Mouse (Mus musculus) heart, postnatal 0 days (tissue): ENCODE measurements at regions not wholly inside any gene's neighbourhood (a gene's known extent, or its start where the extent isn't known, plus 50 kb on each side); places are given as distances from the start of the nearest gene placed in this dataset.

Source experiments
- ATAC-seq: fragments of 200-750 bp; cut with Nextera tagmentation; 2 replicates; pipeline ENCODE4 v1.8.0; 2017; ENCODE audit warnings: low read depth, moderate number of reproducible peaks, moderate library complexity; ENCODE audit not compliant: insufficient read depth
- DNase-seq: peaks from one replicate; pipeline ENCODE4 v3.0.0-alpha.2; 2016; ENCODE audit warnings: low spot score
- H3K27ac ChIP-seq: fragments of 300-500 bp; sonication (generic); 2 replicates; pipeline ENCODE4 v1.5.1; 2014; ENCODE audit warnings: low read depth, mild to moderate bottlenecking
- H3K27me3 ChIP-seq: fragments of 300-500 bp; sonication (generic); 2 replicates; pipeline ENCODE4 v1.6.1; 2014; ENCODE audit warnings: low read length, mixed read lengths; ENCODE audit not compliant: control insufficient read depth, insufficient read depth
- H3K36me3 ChIP-seq: fragments of 300-500 bp; sonication (generic); replicated peaks from 2 replicates; pipeline ENCODE4 v1.6.1; 2014; ENCODE audit warnings: low read length, mixed read lengths; ENCODE audit not compliant: control insufficient read depth, insufficient read depth
- H3K4me1 ChIP-seq: fragments of 300-500 bp; sonication (generic); 2 replicates; pipeline ENCODE4 v1.6.1; 2014; ENCODE audit warnings: antibody characterized with exemption; ENCODE audit not compliant: control insufficient read depth, insufficient read depth
- H3K4me2 ChIP-seq: fragments of 300-500 bp; sonication (generic); 2 replicates; pipeline ENCODE4 v1.6.1; 2014; ENCODE audit warnings: low read depth, mild to moderate bottlenecking, low read length, moderate library complexity
- H3K4me3 ChIP-seq: fragments of 300-500 bp; sonication (generic); 2 replicates; pipeline ENCODE4 v1.5.1; 2014; ENCODE audit warnings: low read depth, low read length
- H3K9ac ChIP-seq: fragments of 300-500 bp; sonication (generic); replicated peaks from 2 replicates; pipeline ENCODE4 v1.6.1; 2014; ENCODE audit warnings: low read depth, low read length, mixed read lengths
- H3K9me3 ChIP-seq: fragments of 300-500 bp; sonication (generic); replicated peaks from 2 replicates; pipeline ENCODE4 v1.6.1; 2016; ENCODE audit warnings: low read length; ENCODE audit not compliant: control insufficient read depth
- CTCF ChIP-seq: IDR thresholded peaks from 2 replicates; pipeline ENCODE4 v1.5.1; 2016; ENCODE audit warnings: antibody characterized with exemption, control low read depth, low read depth
- EP300 ChIP-seq: IDR thresholded peaks from 2 replicates; pipeline ENCODE4 v1.6.1; 2016; ENCODE audit warnings: antibody characterized with exemption, low read depth
- WGBS: fragments of 180-500 bp; shearing (Covaris S2); extraction: QIAGEN DNeasy Blood & Tissue Kit; methylation state at CpG from one replicate; pipeline ENCODE4 v1.1.7; 2014; 5-methylcytosine and 5-hydroxymethylcytosine counted together

GRCm38 (mm10) chr13:83132671-83133638 lies 370.9 kb upstream of the Mef2c start:
- Histone ChIP-seq H3K9me3 (no peaks in the 10 kb centered on the region), H3K4me2 (no peak overlapping the region), H3K4me3 (no peak overlapping the region), H3K36me3 (no peaks in the 10 kb centered on the region), H3K27ac (no peak overlapping the region), H3K27me3 (no peaks in the 10 kb centered on the region), H3K9ac (no peak overlapping the region), H3K4me1 (no peaks in the 10 kb centered on the region)
- ATAC-seq (no peak), DNase-seq (no peak)
- WGBS: 85% methylated on average over 7 of the region's 7 CpGs
- no peak for TF ChIP-seq CTCF
- no peak for TF ChIP-seq EP300

- Histone ChIP-seq H3K27ac (no peak overlapping the region), H3K4me3 (no peak overlapping the region), H3K36me3 (no peaks in the 10 kb centered on the region), H3K9me3 (no peaks in the 10 kb centered on the region), H3K4me1 (no peaks in the 10 kb centered on the region), H3K9ac (no peak overlapping the region), H3K27me3 (no peaks in the 10 kb centered on the region), H3K4me2 (no peak overlapping the region)
- ATAC-seq (no peak), DNase-seq (no peak)
- WGBS: 72% methylated on average over 3 of the region's 3 CpGs
- TF ChIP-seq EP300 (no peak), CTCF (no peak)
Measured at GRCm38 (mm10) chr13:83143316-83143715, 360.5 kb upstream of the Mef2c start.

GRCm38 (mm10) chr13:83154626-83155124 lies 349.2 kb upstream of the Mef2c start:
- H3K27me3 ChIP-seq: no peaks in the 10 kb centered on the region
- H3K27ac ChIP-seq: no peak overlapping the region
- DNase-seq: no peak
- H3K9me3 ChIP-seq: no peaks in the 10 kb centered on the region
- no peak for ATAC-seq
- no peak overlapping the region for H3K4me3 ChIP-seq
- H3K4me1 ChIP-seq: no peaks in the 10 kb centered on the region
- no peaks in the 10 kb centered on the region for H3K36me3 ChIP-seq
- WGBS: 61% methylated on average over 1 of the region's 1 CpGs
- H3K9ac ChIP-seq: no peak overlapping the region
- no peak overlapping the region for H3K4me2 ChIP-seq
- no peak for TF ChIP-seq EP300
- no peak for TF ChIP-seq CTCF

- ATAC-seq: no peak
- Histone ChIP-seq H3K27me3 (no peaks in the 10 kb centered on the region), H3K27ac (no peak overlapping the region), H3K36me3 (no peaks in the 10 kb centered on the region), H3K4me1 (no peaks in the 10 kb centered on the region), H3K4me2 (no peak overlapping the region), H3K4me3 (no peak overlapping the region), H3K9ac (no peak overlapping the region), H3K9me3 (no peaks in the 10 kb centered on the region)
- no peak for DNase-seq
- WGBS: 54% methylated on average over 2 of the region's 2 CpGs
- TF ChIP-seq CTCF: no peak
- TF ChIP-seq EP300: no peak
Measured at GRCm38 (mm10) chr13:83159969-83160368, 343.9 kb upstream of the Mef2c start.

GRCm38 (mm10) chr13:83162761-83163160 lies 341.1 kb upstream of the Mef2c start:
- no peaks in the 10 kb centered on the region for H3K4me1 ChIP-seq
- WGBS: 83% methylated on average over 4 of the region's 4 CpGs
- no peak overlapping the region for H3K9ac ChIP-seq
- no peaks in the 10 kb centered on the region for H3K36me3 ChIP-seq
- H3K27me3 ChIP-seq: no peaks in the 10 kb centered on the region
- H3K4me2 ChIP-seq: no peak overlapping the region
- TF ChIP-seq CTCF (no peak), EP300 (no peak)
- H3K4me3 ChIP-seq: no peak overlapping the region
- H3K27ac ChIP-seq: no peak overlapping the region
- DNase-seq: no peak
- no peaks in the 10 kb centered on the region for H3K9me3 ChIP-seq
- ATAC-seq: no peak

GRCm38 (mm10) chr13:83175086-83175485 lies 328.7 kb upstream of the Mef2c start:
- no peaks in the 10 kb centered on the region for H3K27me3 ChIP-seq
- H3K4me3 ChIP-seq: no peak overlapping the region
- H3K9ac ChIP-seq: no peak overlapping the region
- H3K4me2 ChIP-seq: no peak overlapping the region
- DNase-seq: no peak
- H3K9me3 ChIP-seq: no peaks in the 10 kb centered on the region
- 57% methylated on average over 2 of the region's 2 CpGs for WGBS
- H3K36me3 ChIP-seq: no peaks in the 10 kb centered on the region
- ATAC-seq: no peak
- no peak overlapping the region for H3K27ac ChIP-seq
- TF ChIP-seq EP300 (no peak), CTCF (no peak)
- no peaks in the 10 kb centered on the region for H3K4me1 ChIP-seq
